Mouse (Mus musculus) liver, embryonic 11.5 days (tissue): Measurements from ENCODE around the gene Cacna1f. TPM values are rescaled to one million over a fixed set of nuclear protein-coding genes. Genes with fewer than 3 reads are reported as not detected.

ENCODE experiments used
- ATAC-seq: fragments of 200-750 bp; cut with Nextera tagmentation; replicated peaks from 2 replicates; pipeline ENCODE4 v1.8.0; 2017; ENCODE audit warnings: moderate number of reproducible peaks, mild to moderate bottlenecking, moderate TSS enrichment, moderate library complexity; ENCODE audit not compliant: low FRiP score
- DNase-seq: peaks from one replicate; pipeline ENCODE4 v3.0.0-alpha.2; 2017; ENCODE audit warnings: low spot score
- H3K27ac ChIP-seq: fragments of 300-500 bp; sonication (generic); 2 replicates; pipeline ENCODE4 v1.5.1; 2014; ENCODE audit warnings: mild to moderate bottlenecking, low read depth, low read length, control low read depth
- H3K27me3 ChIP-seq: fragments of 300-500 bp; sonication (generic); replicated peaks from 2 replicates; pipeline ENCODE4 v1.6.1; 2014; ENCODE audit warnings: low read length, mixed read lengths; ENCODE audit not compliant: control insufficient read depth, insufficient read depth
- H3K36me3 ChIP-seq: fragments of 300-500 bp; sonication (generic); 2 replicates; pipeline ENCODE4 v1.6.1; 2014; ENCODE audit warnings: mild to moderate bottlenecking, low read length, moderate library complexity, mixed read lengths; ENCODE audit not compliant: control insufficient read depth, insufficient read depth
- H3K4me1 ChIP-seq: fragments of 300-500 bp; sonication (generic); replicated peaks from 2 replicates; pipeline ENCODE4 v1.6.1; 2014; ENCODE audit warnings: low read length, mixed read lengths; ENCODE audit not compliant: control insufficient read depth, insufficient read depth
- H3K4me2 ChIP-seq: fragments of 300-500 bp; sonication (generic); 2 replicates; pipeline ENCODE4 v1.6.1; 2014; ENCODE audit warnings: mild to moderate bottlenecking, control low read depth, moderate library complexity
- H3K4me3 ChIP-seq: fragments of 300-500 bp; sonication (generic); 2 replicates; pipeline ENCODE4 v1.5.1; 2014; ENCODE audit warnings: low read depth, low read length, control low read depth
- H3K9ac ChIP-seq: fragments of 300-500 bp; sonication (generic); 2 replicates; pipeline ENCODE4 v1.6.1; 2014; ENCODE audit warnings: low read depth, low read length, control low read depth
- H3K9me3 ChIP-seq: fragments of 300-500 bp; sonication (generic); 2 replicates; pipeline ENCODE4 v1.6.1; 2016; ENCODE audit warnings: low read length, inconsistent platforms, mixed read lengths; ENCODE audit not compliant: control insufficient read depth
- WGBS: fragments of 180-500 bp; shearing (Covaris S2); extraction: QIAGEN DNeasy Blood & Tissue Kit; methylation state at CpG from one replicate; pipeline ENCODE4 v1.1.7; 2014; 5-methylcytosine and 5-hydroxymethylcytosine counted together
- polyA plus RNA-seq: library from polyadenylated mRNA; unstranded; fragments of >200 nt; fragmentation: Nextera tagmentation; extraction: Ambion mirVana; gene quantifications from 2 replicates; pipeline ENCODE4 v1.2.1, GENCODE M21; 2014

Gene Cacna1f
- polyA plus RNA-seq, 1 experiment from 2014 or later = 0.03 TPM

DNA sequence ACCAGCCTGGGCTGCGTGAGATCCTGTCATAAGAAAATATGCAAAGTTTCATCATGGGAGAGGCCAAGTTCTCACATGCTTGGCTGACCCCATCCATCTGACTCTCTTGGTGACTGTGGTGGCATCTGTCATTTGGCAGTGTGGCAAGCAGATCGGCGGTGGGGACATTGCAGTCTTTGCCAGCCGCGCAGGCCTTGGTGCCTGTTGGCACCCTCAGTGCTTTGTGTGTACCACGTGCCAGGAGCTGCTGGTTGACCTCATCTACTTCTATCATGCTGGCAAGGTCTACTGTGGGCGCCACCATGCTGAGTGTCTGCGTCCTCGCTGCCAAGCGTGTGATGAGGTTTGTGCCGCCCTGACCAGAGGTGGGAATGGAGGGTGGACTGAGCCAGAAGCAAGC, 57.9 kb downstream of the Cacna1f start:
- Histone ChIP-seq H3K36me3 (no peaks in the 10 kb centered on the region), H3K27ac (no peak overlapping the region), H3K9me3 (no peaks in the 10 kb centered on the region), H3K4me2 (no peak overlapping the region), H3K4me3 (no peak overlapping the region), H3K27me3 (no peaks in the 10 kb centered on the region), H3K4me1 (no peaks in the 10 kb centered on the region), H3K9ac (no peak overlapping the region)
- WGBS = 94% methylated on average over 11 of the region's 11 CpGs
- DNase-seq = no peak
- no peak for ATAC-seq

DNA sequence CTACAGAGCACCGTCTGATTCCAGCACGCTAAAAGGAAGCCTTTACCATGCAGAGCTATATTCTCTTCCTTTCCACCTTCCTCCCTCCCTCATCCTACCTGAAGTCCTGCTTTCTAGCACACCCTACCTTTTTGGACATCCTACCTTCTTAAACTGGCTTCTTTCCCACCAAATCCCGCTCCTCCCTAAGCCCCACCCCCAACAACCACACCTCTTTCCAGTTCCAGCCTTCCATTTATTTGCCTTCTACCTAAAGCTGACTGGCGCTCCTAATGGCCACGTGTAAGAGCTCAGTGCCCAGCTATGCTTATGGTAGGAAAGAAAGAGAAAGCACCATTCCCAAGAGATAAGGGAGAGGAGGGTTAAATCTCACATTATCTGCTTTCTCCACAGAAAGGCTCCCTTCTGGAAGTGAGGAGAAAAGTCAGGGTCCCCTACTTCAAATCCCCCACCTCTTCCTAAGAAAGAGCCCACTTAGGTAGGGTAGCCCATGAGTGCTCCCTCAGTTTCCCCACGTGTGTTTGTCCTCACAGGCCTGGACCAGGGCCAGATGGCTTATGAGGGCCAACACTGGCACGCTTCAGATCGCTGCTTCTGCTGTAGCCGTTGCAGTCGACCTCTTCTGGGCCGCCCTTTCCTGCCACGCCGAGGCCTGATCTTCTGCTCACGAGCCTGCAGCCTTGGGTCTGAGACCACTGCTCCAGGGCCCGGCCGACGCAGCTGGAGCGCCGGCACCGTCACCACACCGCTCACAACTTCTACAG, 59.0 kb downstream of the Cacna1f start:
- DNase-seq = no peak
- H3K4me2 ChIP-seq = no peak overlapping the region
- ATAC-seq = no peak
- H3K27ac ChIP-seq = no peak overlapping the region
- no peaks in the 10 kb centered on the region for H3K36me3 ChIP-seq
- no peaks in the 10 kb centered on the region for H3K27me3 ChIP-seq
- WGBS = 74% methylated on average over 21 of the region's 21 CpGs
- H3K4me1 ChIP-seq = no peaks in the 10 kb centered on the region
- no peak overlapping the region for H3K9ac ChIP-seq
- H3K9me3 ChIP-seq = no peaks in the 10 kb centered on the region
- no peak overlapping the region for H3K4me3 ChIP-seq

DNA sequence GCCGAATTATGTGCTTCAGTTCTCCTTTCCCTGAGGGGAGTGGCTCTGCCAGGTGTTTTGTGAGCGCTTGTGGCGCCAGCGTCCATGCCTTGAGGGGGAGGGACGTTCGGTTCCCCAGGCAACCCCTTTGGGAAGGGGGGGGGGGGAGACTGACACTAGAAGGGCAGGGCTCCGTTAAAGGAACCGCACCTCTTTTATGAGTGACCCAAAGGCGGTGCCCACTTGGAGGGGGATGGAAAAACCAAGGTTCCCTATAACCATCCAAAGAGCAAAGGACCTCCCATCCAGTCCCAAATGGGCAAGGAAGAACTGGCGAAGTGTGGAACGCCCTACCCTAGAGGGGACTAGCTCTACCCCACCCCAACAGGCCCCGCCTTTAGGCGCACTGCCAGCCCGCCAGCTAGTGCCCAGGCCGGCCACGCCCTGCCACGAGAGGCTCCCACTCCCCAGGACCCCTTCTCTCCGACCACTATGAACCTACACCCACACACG, 63.6 kb downstream of the Cacna1f start:
- Histone ChIP-seq H3K36me3 (no peaks in the 10 kb centered on the region), H3K4me2 (peak overlapping the region; percentile 76), H3K9me3 (no peaks in the 10 kb centered on the region), H3K27me3 (no peaks in the 10 kb centered on the region), H3K9ac (peak overlapping the region; percentile 59), H3K4me1 (no peaks in the 10 kb centered on the region; the same call in 1 of the 2 replicates), H3K4me3 (peak overlapping the region; percentile 54), H3K27ac (no peak overlapping the region)
- ATAC-seq (peak; percentile 60), DNase-seq (no peak)
- WGBS = 19% methylated on average over 15 of the region's 19 CpGs

DNA sequence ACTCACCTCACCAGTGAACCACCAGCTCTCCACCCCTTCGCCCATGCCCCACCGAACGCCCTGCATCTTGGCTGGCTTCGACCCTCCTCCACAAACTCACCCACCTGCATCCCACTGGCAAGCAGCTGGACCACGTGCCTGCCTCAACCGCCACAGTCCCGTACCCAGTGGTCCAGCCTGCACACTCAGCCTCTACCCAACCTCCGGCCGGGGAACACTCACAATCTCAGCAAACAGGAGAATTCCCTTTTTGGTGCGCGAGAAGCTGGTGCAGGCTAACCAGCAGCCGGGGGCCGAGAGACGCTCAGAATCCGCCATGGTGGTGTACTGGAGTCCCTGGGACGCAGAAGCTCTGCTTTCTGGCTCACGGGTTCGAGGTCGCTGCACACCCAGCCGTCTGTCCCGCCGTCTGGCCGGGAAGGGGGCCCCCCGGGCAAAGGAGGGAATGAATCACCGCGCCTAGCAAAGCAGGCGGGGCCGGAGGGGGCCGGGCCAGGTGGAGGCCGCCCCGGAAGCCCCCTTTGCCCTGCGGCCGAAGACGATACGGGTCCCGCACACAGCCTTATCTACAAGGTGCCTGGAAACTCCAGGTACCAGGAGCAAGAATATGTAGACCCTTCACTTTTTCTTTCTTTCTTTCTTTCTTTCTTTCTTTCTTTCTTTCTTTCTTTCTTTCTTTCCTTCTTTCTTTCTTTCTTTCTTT, 64.2 kb downstream of the Cacna1f start, which contains the start of gene Plp2:
Gene Plp2, minus strand, starts transcription at position 470 of the 703 bp plus-strand sequence.
- no peaks in the 10 kb centered on the region; the same call in 1 of the 2 replicates for H3K4me1 ChIP-seq
- peak within 1 kb of the TSS; percentile 59 for H3K9ac ChIP-seq
- no peaks in the 10 kb centered on the region for H3K27me3 ChIP-seq
- H3K4me3 ChIP-seq = peak within 1 kb of the TSS; percentile 54
- WGBS = 12% methylated on average over 33 of the region's 36 CpGs
- no peaks in the 10 kb centered on the region for H3K9me3 ChIP-seq
- peak within 1 kb of the TSS; percentile 76 for H3K4me2 ChIP-seq
- no peaks in the 10 kb centered on the region for H3K36me3 ChIP-seq
- peak; percentile 27 for ATAC-seq
- peak; percentile 40 for DNase-seq
- H3K27ac ChIP-seq = no peak within 1 kb of the TSS

DNA sequence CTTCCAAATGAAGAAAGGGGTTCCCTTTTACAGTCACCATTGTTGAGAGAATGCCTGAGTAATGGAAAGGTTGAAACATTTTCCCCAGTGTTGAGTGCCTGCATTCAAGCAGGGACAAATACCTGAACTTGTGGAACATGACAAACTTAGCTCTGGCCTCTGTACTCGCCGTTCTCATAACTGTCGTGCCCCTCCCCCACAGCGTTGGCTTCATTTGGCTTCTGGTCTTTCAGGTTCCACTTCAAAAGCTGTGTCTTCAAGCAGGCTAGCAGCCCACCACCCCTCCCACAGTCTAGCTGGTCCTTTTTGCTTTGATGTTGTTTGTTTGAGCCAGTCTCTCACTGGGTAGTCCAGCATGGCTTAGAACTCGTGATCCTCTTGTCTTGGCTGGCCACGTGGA, 65.9 kb downstream of the Cacna1f start:
- H3K9ac ChIP-seq = no peak overlapping the region
- H3K4me1 ChIP-seq = no peaks in the 10 kb centered on the region; the same call in 1 of the 2 replicates
- 31% methylated on average over 6 of the region's 6 CpGs for WGBS
- no peaks in the 10 kb centered on the region for H3K27me3 ChIP-seq
- H3K36me3 ChIP-seq = no peaks in the 10 kb centered on the region
- H3K4me2 ChIP-seq = no peak overlapping the region
- ATAC-seq = no peak
- H3K27ac ChIP-seq = no peak overlapping the region
- H3K9me3 ChIP-seq = no peaks in the 10 kb centered on the region
- DNase-seq = no peak
- no peak overlapping the region for H3K4me3 ChIP-seq

DNA sequence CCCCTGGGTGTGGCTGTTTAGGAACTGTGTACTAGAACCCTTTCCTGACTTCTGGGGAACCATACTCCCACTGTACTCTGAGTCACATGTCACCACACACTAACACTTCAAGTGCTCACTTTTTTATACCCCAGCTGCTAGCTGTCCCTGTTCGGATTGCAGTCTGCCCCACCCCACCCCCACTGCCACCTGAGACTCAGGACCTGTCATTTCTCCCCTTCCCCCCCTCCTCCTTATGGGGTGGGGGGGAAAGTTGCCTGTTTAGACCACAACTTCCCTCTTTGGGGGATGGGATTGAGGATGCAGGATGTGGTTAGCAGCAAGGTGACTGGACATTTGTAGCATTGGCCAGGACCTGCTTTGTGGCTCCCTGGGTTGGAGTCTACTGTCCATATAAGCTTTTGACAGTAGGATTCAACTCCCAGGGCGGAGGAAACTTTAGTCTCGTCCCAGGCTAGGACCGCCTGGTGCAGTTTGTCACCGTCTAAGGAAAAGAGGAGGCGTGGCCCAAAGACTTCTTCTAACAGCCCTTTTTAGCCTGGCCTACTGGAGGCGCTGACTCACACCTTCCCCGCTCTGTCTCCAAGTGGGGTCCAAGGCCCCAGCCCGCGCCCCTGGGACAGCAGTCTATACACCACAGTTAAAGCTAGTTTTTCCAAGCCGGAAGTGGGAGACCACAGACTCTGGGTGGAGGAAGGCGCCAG, 66.8 kb downstream of the Cacna1f start:
- H3K4me3 ChIP-seq = peak overlapping the region; percentile 34; the same call in 1 of the 2 replicates
- DNase-seq = no peak
- WGBS = 28% methylated on average over 12 of the region's 12 CpGs
- no peaks in the 10 kb centered on the region; the same call in 1 of the 2 replicates for H3K4me1 ChIP-seq
- H3K9ac ChIP-seq = no peak overlapping the region; the same call in 1 of the 2 replicates
- peak overlapping the region; percentile 19; the same call in 1 of the 2 replicates for H3K27ac ChIP-seq
- H3K9me3 ChIP-seq = no peaks in the 10 kb centered on the region
- no peaks in the 10 kb centered on the region for H3K27me3 ChIP-seq
- H3K4me2 ChIP-seq = peak overlapping the region; percentile 66
- H3K36me3 ChIP-seq = no peaks in the 10 kb centered on the region
- ATAC-seq = no peak; the same call in 1 of the 2 replicates

- H3K4me2 ChIP-seq = peak overlapping the region; percentile 66
- peak; percentile 29 for ATAC-seq
- H3K9me3 ChIP-seq = no peaks in the 10 kb centered on the region
- no peaks in the 10 kb centered on the region for H3K36me3 ChIP-seq
- H3K27me3 ChIP-seq = no peaks in the 10 kb centered on the region
- H3K4me3 ChIP-seq = peak overlapping the region; percentile 34
- H3K27ac ChIP-seq = peak overlapping the region; percentile 32; the same call in 1 of the 2 replicates
- H3K4me1 ChIP-seq = no peaks in the 10 kb centered on the region; the same call in 1 of the 2 replicates
- WGBS = 17% methylated on average over 28 of the region's 28 CpGs
- peak; percentile 45 for DNase-seq
- peak overlapping the region; percentile 53 for H3K9ac ChIP-seq
These were observed 67.6 kb downstream of the Cacna1f start for GRCm38 (mm10) chrX:7674284-7675000.

GRCm38 (mm10) chrX:7675001-7675380, 68.1 kb downstream of the Cacna1f start:
- Histone ChIP-seq H3K27ac (no peak overlapping the region), H3K36me3 (no peaks in the 10 kb centered on the region), H3K9ac (peak overlapping the region; percentile 53), H3K4me1 (no peaks in the 10 kb centered on the region; the same call in 1 of the 2 replicates), H3K9me3 (no peaks in the 10 kb centered on the region), H3K4me2 (peak overlapping the region; percentile 66), H3K27me3 (no peaks in the 10 kb centered on the region), H3K4me3 (peak overlapping the region; percentile 34)
- 25% methylated on average over 10 of the region's 10 CpGs for WGBS
- no peak for DNase-seq
- peak; percentile 7; the same call in 1 of the 2 replicates for ATAC-seq
